Mouse (Mus musculus) hindbrain, embryonic 11.5 days (tissue): ENCODE results near the gene Slc34a1. TPM values are rescaled to one million over a fixed set of nuclear protein-coding genes. Genes with fewer than 3 reads are reported as not detected.

Experiments used
- ATAC-seq: fragments of 200-750 bp; cut with Nextera tagmentation; 2 replicates; pipeline ENCODE4 v1.8.0; 2017; ENCODE audit warnings: mild to moderate bottlenecking, moderate TSS enrichment, moderate library complexity; ENCODE audit not compliant: low FRiP score
- DNase-seq: peaks from one replicate; pipeline ENCODE4 v3.0.0-alpha.2; 2015; ENCODE audit warnings: low spot score
- H3K27ac ChIP-seq: fragments of 300-500 bp; sonication (generic); 2 replicates; pipeline ENCODE4 v1.5.1; 2014; ENCODE audit warnings: mild to moderate bottlenecking, low read depth, low read length
- H3K27me3 ChIP-seq: fragments of 300-500 bp; sonication (generic); 2 replicates; pipeline ENCODE4 v1.6.1; 2014; ENCODE audit warnings: mild to moderate bottlenecking, low read length, moderate library complexity, mixed read lengths; ENCODE audit not compliant: control insufficient read depth, insufficient read depth
- H3K36me3 ChIP-seq: fragments of 300-500 bp; sonication (generic); 2 replicates; pipeline ENCODE4 v1.6.1; 2014; ENCODE audit warnings: mild to moderate bottlenecking, low read length, moderate library complexity, mixed read lengths; ENCODE audit not compliant: control insufficient read depth, insufficient read depth
- H3K4me1 ChIP-seq: fragments of 300-500 bp; sonication (generic); replicated peaks from 2 replicates; pipeline ENCODE4 v1.6.1; 2014; ENCODE audit warnings: low read length, mixed read lengths; ENCODE audit not compliant: control insufficient read depth, insufficient read depth
- H3K4me2 ChIP-seq: fragments of 300-500 bp; sonication (generic); replicated peaks from 2 replicates; pipeline ENCODE4 v1.6.1; 2014; ENCODE audit warnings: mild to moderate bottlenecking, low read depth, low read length
- H3K4me3 ChIP-seq: fragments of 300-500 bp; sonication (generic); 2 replicates; pipeline ENCODE4 v1.5.1; 2014; ENCODE audit warnings: low read depth, low read length
- H3K9ac ChIP-seq: fragments of 300-500 bp; sonication (generic); 2 replicates; pipeline ENCODE4 v1.6.1; 2014; ENCODE audit warnings: low read depth, low read length
- H3K9me3 ChIP-seq: fragments of 300-500 bp; sonication (generic); 2 replicates; pipeline ENCODE4 v1.6.1; 2016; ENCODE audit warnings: low read length; ENCODE audit not compliant: control insufficient read depth
- WGBS: fragments of 180-500 bp; shearing (Covaris S2); extraction: QIAGEN DNeasy Blood & Tissue Kit; methylation state at CpG from one replicate; pipeline ENCODE4 v1.1.7; 2014; 5-methylcytosine and 5-hydroxymethylcytosine counted together
- polyA plus RNA-seq: library from polyadenylated mRNA; unstranded; fragments of >200 nt; fragmentation: Nextera tagmentation; extraction: Ambion mirVana; gene quantifications from 2 replicates; pipeline ENCODE4 v1.2.1, GENCODE M21; 2014

The Slc34a1 gene
- polyA plus RNA-seq, 1 experiment from 2014 or later: not detected

DNA sequence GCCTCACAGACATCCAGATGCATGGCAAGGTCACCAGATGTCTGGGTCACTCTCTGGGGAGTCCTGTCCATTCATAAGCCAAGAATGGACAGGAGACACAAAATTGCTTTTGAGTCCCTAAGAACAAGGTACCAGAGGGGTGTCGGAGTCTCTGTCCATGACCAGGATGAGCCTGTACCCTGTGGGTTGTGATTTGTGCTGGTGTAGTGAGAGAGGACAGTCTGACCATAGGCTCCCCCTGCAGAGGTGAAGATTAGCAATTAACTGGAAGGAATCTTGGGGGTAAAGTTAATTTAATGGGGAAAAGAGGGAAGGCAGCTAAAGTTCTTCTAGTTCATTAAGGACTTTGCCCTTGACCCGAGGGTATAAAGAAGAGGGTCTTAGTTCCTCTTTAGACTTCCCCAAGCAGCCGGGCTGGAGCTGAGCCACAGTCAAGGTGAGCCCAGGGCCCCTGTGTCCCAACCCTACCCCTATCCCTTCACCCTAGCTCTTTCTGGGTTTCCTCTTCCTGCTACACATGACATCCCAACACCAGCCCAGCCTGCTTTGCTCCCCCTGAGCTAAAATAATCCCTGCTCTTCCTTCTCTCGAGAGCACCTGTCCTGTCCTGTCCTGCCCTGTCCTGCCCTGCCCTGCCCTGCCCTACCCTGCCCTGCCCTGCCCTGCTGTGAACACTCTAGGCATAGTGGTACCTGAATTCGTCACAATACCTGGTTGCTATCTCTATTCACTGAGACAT lies 1.5 kb downstream of the Slc34a1 start:
- Histone ChIP-seq H3K9ac (no peak overlapping the region), H3K4me1 (no peaks in the 10 kb centered on the region), H3K27ac (no peak overlapping the region), H3K4me3 (no peak overlapping the region), H3K4me2 (no peak overlapping the region), H3K9me3 (no peaks in the 10 kb centered on the region), H3K36me3 (no peaks in the 10 kb centered on the region), H3K27me3 (no peaks in the 10 kb centered on the region)
- ATAC-seq: no peak
- 66% methylated on average over 5 of the region's 5 CpGs for WGBS
- DNase-seq: no peak

DNA sequence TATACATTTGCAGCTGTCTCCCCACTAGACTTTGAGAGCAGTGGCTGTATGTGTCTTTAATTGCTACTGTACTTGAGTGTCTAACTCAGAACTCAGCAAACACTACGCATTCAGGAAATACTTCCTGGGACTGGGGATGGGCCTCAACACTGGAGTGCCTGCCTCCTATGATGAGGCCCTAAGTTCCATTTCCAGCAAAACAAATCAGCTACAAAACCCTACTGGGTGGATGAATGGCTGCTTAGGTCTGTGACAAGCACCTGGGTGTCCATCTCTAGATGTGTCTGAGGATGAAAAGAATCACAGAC lies 2.0 kb downstream of the Slc34a1 start:
- no peak overlapping the region for H3K4me2 ChIP-seq
- H3K27ac ChIP-seq: no peak overlapping the region
- H3K4me1 ChIP-seq: no peaks in the 10 kb centered on the region
- no peaks in the 10 kb centered on the region for H3K9me3 ChIP-seq
- no peaks in the 10 kb centered on the region for H3K36me3 ChIP-seq
- no peak for ATAC-seq
- no peak overlapping the region for H3K4me3 ChIP-seq
- no peaks in the 10 kb centered on the region for H3K27me3 ChIP-seq
- no peak overlapping the region for H3K9ac ChIP-seq
- no peak for DNase-seq
- 86% methylated on average over 1 of the region's 1 CpGs for WGBS

DNA sequence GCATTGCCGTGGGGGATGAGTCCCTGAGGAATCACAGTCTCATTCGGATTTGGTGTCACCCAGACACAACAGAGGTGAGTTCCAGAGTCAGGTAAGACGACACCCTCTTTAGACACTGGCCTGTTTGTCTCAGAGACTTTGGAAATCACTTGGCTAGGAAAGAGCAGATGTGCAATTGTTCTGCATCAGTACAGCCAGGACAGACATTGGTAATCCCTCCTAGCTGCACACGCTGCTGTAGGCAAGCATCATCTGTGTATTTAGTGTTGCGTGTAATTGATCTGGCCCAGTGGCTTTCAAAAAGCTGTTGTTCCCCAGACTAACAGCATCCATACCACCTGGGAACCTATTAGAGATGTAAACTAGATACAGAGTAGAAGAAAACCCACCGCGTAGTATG lies 5.3 kb downstream of the Slc34a1 start:
- WGBS: 70% methylated on average over 7 of the region's 7 CpGs
- no peaks in the 10 kb centered on the region for H3K36me3 ChIP-seq
- DNase-seq (peak; percentile 16), ATAC-seq (peak; percentile 62; the same call in 1 of the 2 replicates)
- H3K9me3 ChIP-seq: no peaks in the 10 kb centered on the region
- no peak overlapping the region for H3K9ac ChIP-seq
- no peak overlapping the region for H3K4me2 ChIP-seq
- H3K4me1 ChIP-seq: 0 out of 2 replicates have a peak, but pooled peaks cover 2% of the 10 kb centered on the region
- no peak overlapping the region for H3K4me3 ChIP-seq
- no peaks in the 10 kb centered on the region for H3K27me3 ChIP-seq
- no peak overlapping the region; the same call in 1 of the 2 replicates for H3K27ac ChIP-seq

DNA sequence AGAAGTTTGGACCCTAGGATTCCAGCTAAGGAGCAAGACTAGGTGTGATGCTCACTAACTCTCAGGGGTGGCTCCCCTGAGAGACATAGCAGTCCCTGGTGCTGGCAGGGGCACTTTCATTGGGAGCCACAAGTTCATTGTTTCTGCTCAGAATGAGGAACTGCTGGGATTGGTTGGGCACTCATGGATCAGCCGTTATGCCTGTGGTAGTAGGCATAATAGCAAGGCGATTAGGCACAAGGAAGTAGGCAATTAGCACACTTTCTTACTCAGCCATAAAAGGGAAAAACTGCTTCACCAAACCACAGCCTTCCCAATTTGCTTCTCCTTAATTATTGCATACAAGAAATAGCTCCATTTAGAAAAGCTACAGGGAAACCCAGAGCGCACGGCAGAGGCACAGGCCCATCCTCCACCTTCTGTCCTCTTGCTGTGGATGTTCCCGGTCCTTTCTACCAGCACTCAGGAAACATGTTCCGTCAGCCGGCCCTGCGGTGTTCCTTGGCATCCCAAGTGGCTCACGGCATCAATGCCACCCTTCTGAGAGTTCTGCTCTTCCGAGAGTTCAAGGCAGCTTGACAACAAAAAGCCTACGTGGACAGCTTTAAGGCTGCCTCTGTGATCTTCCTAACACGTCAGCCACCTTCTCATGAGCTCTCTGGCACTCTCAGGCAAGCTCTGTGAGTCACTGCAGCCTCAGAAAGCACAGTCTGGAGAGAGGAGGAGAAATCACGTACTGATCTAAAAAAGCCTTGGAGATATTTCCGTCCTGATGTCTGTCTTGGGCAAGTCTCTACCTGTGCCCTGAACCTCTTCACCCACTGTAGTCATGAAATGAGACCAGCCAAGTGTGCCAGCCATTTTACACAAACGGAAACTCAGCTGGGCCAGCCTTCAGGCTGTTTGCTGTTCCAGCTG lies 6.2 kb downstream of the Slc34a1 start:
- H3K27ac ChIP-seq: no peak overlapping the region
- no peak for ATAC-seq
- no peaks in the 10 kb centered on the region for H3K36me3 ChIP-seq
- 77% methylated on average over 15 of the region's 15 CpGs for WGBS
- 0 out of 2 replicates have a peak, but pooled peaks cover 2% of the 10 kb centered on the region for H3K4me1 ChIP-seq
- H3K9me3 ChIP-seq: no peaks in the 10 kb centered on the region
- no peak overlapping the region for H3K9ac ChIP-seq
- no peaks in the 10 kb centered on the region for H3K27me3 ChIP-seq
- H3K4me3 ChIP-seq: no peak overlapping the region
- H3K4me2 ChIP-seq: no peak overlapping the region
- DNase-seq: no peak

DNA sequence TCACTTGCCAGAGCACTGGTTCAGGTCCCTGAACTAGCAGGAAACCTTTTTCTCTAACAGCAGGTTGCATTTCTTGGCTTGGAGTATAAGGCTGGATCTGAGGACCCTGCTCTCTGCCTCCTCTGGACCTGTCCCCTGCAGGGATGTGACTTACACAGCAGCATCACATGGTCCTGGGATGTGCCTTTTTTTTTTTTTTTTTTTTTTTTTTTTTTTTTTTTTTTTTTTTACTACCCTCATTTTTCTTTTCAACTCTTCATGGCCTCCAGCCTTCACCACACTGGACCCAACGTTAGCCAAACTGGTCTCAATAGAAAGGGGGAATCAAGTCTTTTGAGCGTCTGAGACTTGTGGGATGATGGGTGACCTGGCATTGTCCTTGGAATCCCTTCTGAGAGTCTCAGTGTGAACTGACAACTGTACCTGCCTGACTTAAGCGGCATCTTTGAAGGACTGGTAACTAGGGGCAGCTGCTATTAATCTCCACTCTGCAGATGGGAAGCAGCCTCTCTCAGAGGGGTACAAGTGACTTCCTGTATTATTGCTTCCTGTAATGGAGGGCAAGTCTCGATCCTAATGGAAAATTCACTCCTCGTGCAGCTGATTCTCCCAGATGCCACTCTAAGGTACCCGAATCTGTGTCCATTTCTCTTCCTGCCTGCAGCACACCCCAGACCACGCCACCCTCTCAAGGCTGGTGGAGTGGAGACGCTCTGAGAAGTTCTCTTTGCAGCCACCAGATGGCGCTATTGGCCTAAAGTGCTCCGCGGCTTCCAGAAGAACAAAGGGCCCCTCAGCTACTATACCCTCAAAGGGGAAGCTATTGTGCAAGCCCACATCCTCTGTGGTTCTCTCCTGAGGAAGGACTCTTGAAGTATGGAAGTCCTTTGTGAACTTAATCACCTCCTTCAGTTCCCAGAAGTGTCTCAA lies 7.1 kb downstream of the Slc34a1 start:
- no peak overlapping the region for H3K4me2 ChIP-seq
- 16% methylated on average over 11 of the region's 11 CpGs for WGBS

DNA sequence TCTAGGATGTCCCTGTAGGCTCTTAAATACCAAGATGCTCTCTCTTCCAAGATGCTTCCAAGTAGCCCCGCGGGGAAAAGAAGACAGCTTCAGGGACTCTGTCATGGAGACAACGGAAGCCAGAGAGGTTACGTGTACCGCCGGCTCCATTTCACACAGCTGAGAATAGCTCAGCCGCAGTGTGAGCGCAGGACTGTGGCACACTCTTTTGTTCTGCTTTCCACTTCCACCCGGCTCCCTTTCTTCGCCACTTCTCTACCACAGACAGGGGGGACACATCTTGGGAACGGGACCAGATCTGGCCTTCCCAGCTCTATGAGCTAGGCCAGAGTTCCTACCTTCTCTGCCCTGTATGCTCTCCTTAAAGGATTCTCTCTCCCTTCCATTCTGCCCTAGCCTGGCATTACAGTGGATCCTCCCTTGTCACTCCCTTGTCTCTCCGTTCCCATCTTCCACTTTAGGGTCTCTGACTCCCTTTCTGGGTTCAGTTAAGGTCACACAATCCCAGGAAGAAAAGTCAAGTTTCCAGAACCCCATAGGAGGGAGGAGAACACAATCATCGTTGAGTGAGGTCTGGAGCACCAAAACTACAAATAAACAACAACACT lies 7.9 kb downstream of the Slc34a1 start:
- H3K27ac ChIP-seq: peak overlapping the region; percentile 80
- WGBS: 67% methylated on average over 13 of the region's 13 CpGs
- DNase-seq (no peak), ATAC-seq (peak; percentile 55)
- no peak overlapping the region for H3K4me3 ChIP-seq
- 0 out of 2 replicates have a peak, but pooled peaks cover 2% of the 10 kb centered on the region for H3K4me1 ChIP-seq
- no peaks in the 10 kb centered on the region for H3K36me3 ChIP-seq
- no peak overlapping the region for H3K4me2 ChIP-seq
- H3K9ac ChIP-seq: peak overlapping the region; percentile 58
- H3K9me3 ChIP-seq: no peaks in the 10 kb centered on the region
- H3K27me3 ChIP-seq: no peaks in the 10 kb centered on the region

More for the DNA sequence above, 7.1 kb downstream of the Slc34a1 start:
- peak; percentile 85 for ATAC-seq
- Histone ChIP-seq H3K9ac (peak overlapping the region; percentile 58), H3K27me3 (no peaks in the 10 kb centered on the region), H3K9me3 (no peaks in the 10 kb centered on the region), H3K4me3 (no peak overlapping the region), H3K4me1 (0 out of 2 replicates have a peak, but pooled peaks cover 2% of the 10 kb centered on the region), H3K36me3 (no peaks in the 10 kb centered on the region), H3K27ac (peak overlapping the region; percentile 80)
- DNase-seq: peak; percentile 93

DNA sequence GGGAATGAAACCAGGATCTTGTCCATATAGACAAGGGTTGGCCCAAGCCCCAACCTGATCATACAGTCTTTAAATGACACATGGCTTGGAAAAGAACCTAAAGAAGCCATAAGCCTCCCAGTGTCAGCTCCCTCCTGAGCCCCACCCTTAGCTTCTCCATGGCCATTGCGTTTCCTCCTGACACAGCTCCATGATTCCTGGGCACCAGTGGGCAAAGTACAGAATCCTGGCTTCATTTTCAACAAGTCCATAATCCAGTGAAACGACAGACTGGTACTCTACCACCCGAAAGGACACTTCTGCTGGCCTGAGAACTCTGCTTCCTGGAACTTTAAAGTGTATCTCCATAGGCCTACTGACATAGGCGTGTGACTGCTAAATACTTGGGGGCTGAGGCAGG lies 9.4 kb downstream of the Slc34a1 start:
- Histone ChIP-seq H3K4me2 (no peak overlapping the region), H3K27me3 (no peaks in the 10 kb centered on the region), H3K4me1 (0 out of 2 replicates have a peak, but pooled peaks cover 2% of the 10 kb centered on the region), H3K36me3 (no peaks in the 10 kb centered on the region), H3K27ac (no peak overlapping the region), H3K9ac (no peak overlapping the region), H3K4me3 (no peak overlapping the region), H3K9me3 (no peaks in the 10 kb centered on the region)
- DNase-seq: no peak
- no peak for ATAC-seq
- 88% methylated on average over 4 of the region's 4 CpGs for WGBS
